Mouse (Mus musculus) embryonic facial prominence, embryonic 11.5 days (tissue): Measurements from ENCODE around the gene Sdk2. TPM values are rescaled to one million over a fixed set of nuclear protein-coding genes. Genes with fewer than 3 reads are reported as not detected.

Source experiments
- ATAC-seq: fragments of 200-750 bp; cut with Nextera tagmentation; replicated peaks from 2 replicates; pipeline ENCODE4 v1.8.0; 2017; ENCODE audit warnings: low read depth; ENCODE audit not compliant: insufficient number of reproducible peaks, low FRiP score, low TSS enrichment
- DNase-seq: peaks from one replicate; pipeline ENCODE4 v3.0.0-alpha.2; 2015; ENCODE audit warnings: low spot score
- H3K27ac ChIP-seq: fragments of 300-500 bp; sonication (generic); replicated peaks from 2 replicates; pipeline ENCODE4 v1.5.1; 2014; ENCODE audit warnings: mild to moderate bottlenecking, low read depth, low read length, control low read depth
- H3K27me3 ChIP-seq: fragments of 300-500 bp; sonication (generic); 2 replicates; pipeline ENCODE4 v1.6.1; 2014; ENCODE audit warnings: mild to moderate bottlenecking, low read length, moderate library complexity, mixed read lengths; ENCODE audit not compliant: control insufficient read depth, insufficient read depth
- H3K36me3 ChIP-seq: fragments of 300-500 bp; sonication (generic); replicated peaks from 2 replicates; pipeline ENCODE4 v1.6.1; 2014; ENCODE audit warnings: low read depth, mild to moderate bottlenecking, low read length, moderate library complexity, mixed read lengths; ENCODE audit not compliant: control insufficient read depth, insufficient read depth
- H3K4me1 ChIP-seq: fragments of 300-500 bp; sonication (generic); 2 replicates; pipeline ENCODE4 v1.6.1; 2014; ENCODE audit warnings: low read length, mixed read lengths; ENCODE audit not compliant: control insufficient read depth, insufficient read depth
- H3K4me2 ChIP-seq: fragments of 300-500 bp; sonication (generic); 2 replicates; pipeline ENCODE4 v1.6.1; 2014; ENCODE audit warnings: low read depth, mild to moderate bottlenecking, control low read depth, low read length, moderate library complexity
- H3K4me3 ChIP-seq: fragments of 300-500 bp; sonication (generic); 2 replicates; pipeline ENCODE4 v1.5.1; 2014; ENCODE audit warnings: low read depth, low read length, control low read depth
- H3K9ac ChIP-seq: fragments of 300-500 bp; sonication (generic); replicated peaks from 2 replicates; pipeline ENCODE4 v1.6.1; 2014; ENCODE audit warnings: mild to moderate bottlenecking, control low read depth, low read length
- H3K9me3 ChIP-seq: fragments of 300-500 bp; sonication (generic); replicated peaks from 2 replicates; pipeline ENCODE4 v1.6.1; 2016; ENCODE audit warnings: mild to moderate bottlenecking, low read length, inconsistent platforms, mixed read lengths; ENCODE audit not compliant: control insufficient read depth
- WGBS: fragments of 180-500 bp; shearing (Covaris S2); extraction: QIAGEN DNeasy Blood & Tissue Kit; methylation state at CpG from one replicate; pipeline ENCODE4 v1.1.7; 2014; 5-methylcytosine and 5-hydroxymethylcytosine counted together
- polyA plus RNA-seq: library from polyadenylated mRNA; unstranded; fragments of >200 nt; fragmentation: Nextera tagmentation; extraction: Ambion mirVana; gene quantifications from 2 replicates; pipeline ENCODE4 v1.2.1, GENCODE M21; 2014

Sdk2 gene
- polyA plus RNA-seq, 1 experiment from 2014 or later: 0.88 TPM

- ATAC-seq: no peak
- Histone ChIP-seq H3K4me1 (no peaks in the 10 kb centered on the region; the same call in 1 of the 2 replicates), H3K27ac (no peak overlapping the region), H3K9ac (no peak overlapping the region), H3K36me3 (no peaks in the 10 kb centered on the region), H3K9me3 (no peaks in the 10 kb centered on the region), H3K4me2 (no peak overlapping the region), H3K27me3 (no peaks in the 10 kb centered on the region), H3K4me3 (no peak overlapping the region)
- WGBS: 86% methylated on average over 13 of the region's 13 CpGs
- DNase-seq: no peak
These were observed 295.7 kb downstream of the Sdk2 start for GRCm38 (mm10) chr11:113771187-113771586.

- DNase-seq (no peak), ATAC-seq (no peak)
- no peak overlapping the region for H3K9ac ChIP-seq
- no peak overlapping the region for H3K4me2 ChIP-seq
- 76% methylated on average over 3 of the region's 3 CpGs for WGBS
- no peak overlapping the region for H3K4me3 ChIP-seq
- no peaks in the 10 kb centered on the region; the same call in 1 of the 2 replicates for H3K4me1 ChIP-seq
- H3K27me3 ChIP-seq: no peaks in the 10 kb centered on the region
- no peaks in the 10 kb centered on the region for H3K9me3 ChIP-seq
- H3K36me3 ChIP-seq: no peaks in the 10 kb centered on the region
- no peak overlapping the region for H3K27ac ChIP-seq
These were observed 298.5 kb downstream of the Sdk2 start for GRCm38 (mm10) chr11:113768356-113768755.

DNA sequence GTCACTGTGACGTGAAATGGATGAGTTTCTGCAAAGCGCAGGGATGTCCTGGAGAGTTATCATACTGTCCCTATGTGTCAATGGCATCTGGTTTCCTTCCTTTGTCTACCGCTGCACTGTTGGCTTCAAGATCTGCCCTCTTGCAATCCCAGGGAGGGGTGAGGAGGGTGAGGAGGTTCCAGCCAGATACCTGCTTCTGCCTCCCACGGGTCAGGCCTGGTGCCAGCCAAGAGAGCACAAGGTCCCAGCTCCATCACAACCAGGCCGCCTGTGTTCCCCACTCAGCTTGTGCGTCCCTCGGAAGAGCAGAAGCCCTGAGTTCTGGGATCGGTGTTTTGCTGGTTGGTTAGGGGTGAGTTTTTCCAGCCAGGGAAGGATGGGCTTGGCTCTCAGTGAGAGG lies 299.6 kb downstream of the Sdk2 start:
- H3K27me3 ChIP-seq: no peaks in the 10 kb centered on the region
- H3K4me1 ChIP-seq: no peaks in the 10 kb centered on the region; the same call in 1 of the 2 replicates
- no peak overlapping the region for H3K4me3 ChIP-seq
- no peak overlapping the region for H3K4me2 ChIP-seq
- DNase-seq (no peak), ATAC-seq (no peak)
- no peaks in the 10 kb centered on the region for H3K36me3 ChIP-seq
- WGBS: 70% methylated on average over 8 of the region's 8 CpGs
- no peaks in the 10 kb centered on the region for H3K9me3 ChIP-seq
- H3K27ac ChIP-seq: 0 out of 2 replicates have a peak overlapping the region, but pooled peaks have one; percentile 28
- no peak overlapping the region for H3K9ac ChIP-seq

DNA sequence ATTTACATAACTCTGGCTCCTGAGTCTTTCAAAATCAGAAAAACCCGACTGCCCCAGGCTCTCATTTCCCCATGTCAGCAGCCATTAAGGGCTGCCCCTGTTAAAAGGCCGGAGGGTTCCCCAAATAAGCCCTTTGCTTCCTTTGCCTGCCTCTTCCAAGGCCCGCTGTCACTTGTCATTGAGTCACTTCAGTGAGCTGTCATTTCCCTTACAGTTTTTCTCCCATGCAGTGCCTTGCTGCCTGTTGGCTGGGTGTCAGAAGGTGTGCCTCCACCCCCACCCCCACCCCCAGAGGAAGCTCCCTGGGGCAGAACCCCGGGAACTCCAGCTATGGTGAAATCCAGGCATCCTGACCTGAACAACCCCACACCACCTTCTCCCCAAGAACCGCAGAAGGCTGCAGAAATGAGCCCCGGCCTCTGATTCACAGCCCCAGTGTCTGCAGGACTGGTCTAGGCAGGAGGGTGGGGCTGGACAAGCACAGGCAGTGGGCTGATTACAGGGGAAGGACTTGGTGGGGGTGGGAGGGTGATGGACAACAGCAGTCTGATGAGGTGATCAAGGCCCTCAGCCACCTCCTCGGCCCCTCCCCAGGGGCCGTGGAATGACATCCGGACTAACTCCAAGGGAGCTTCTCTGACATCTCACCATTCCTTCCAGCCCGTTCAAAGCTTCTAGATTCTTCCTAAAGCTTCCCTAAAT lies 300.4 kb downstream of the Sdk2 start:
- H3K4me3 ChIP-seq: no peak overlapping the region
- ATAC-seq (no peak), DNase-seq (no peak)
- no peak overlapping the region for H3K9ac ChIP-seq
- H3K36me3 ChIP-seq: no peaks in the 10 kb centered on the region
- no peak overlapping the region for H3K4me2 ChIP-seq
- no peaks in the 10 kb centered on the region; the same call in 1 of the 2 replicates for H3K4me1 ChIP-seq
- H3K27ac ChIP-seq: no peak overlapping the region
- WGBS: 39% methylated on average over 10 of the region's 10 CpGs
- H3K27me3 ChIP-seq: no peaks in the 10 kb centered on the region
- H3K9me3 ChIP-seq: no peaks in the 10 kb centered on the region

GRCm38 (mm10) chr11:113764132-113764849 lies 302.6 kb downstream of the Sdk2 start:
- WGBS: 87% methylated on average over 6 of the region's 6 CpGs

DNA sequence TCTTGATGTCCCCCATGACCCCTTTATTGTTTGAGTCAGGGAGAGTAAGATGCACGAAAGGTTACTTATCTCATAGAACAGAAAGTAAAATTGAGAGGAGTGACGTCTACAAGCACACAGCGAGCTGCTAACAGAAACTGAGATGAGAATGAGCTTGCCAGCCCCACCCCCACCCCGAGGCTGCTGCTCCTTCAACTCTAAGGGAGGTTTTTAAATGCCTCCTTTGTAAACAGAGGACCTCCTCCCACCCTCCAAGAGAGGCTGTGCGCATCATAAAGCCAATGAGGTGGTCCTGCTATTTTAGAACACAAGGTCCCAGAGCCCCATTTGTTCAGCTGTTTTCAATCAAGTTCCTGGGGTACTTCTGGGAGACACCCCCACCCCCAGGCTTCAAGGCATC lies 303.4 kb downstream of the Sdk2 start:
- ATAC-seq: 0 out of 2 replicates have a peak, but pooled peaks have one; percentile 31
- Histone ChIP-seq H3K4me2 (no peak overlapping the region), H3K27ac (no peak overlapping the region), H3K4me3 (no peak overlapping the region), H3K4me1 (no peaks in the 10 kb centered on the region; the same call in 1 of the 2 replicates), H3K27me3 (no peaks in the 10 kb centered on the region), H3K9ac (no peak overlapping the region), H3K36me3 (no peaks in the 10 kb centered on the region), H3K9me3 (no peaks in the 10 kb centered on the region)
- 10% methylated on average over 5 of the region's 5 CpGs for WGBS
- DNase-seq: peak; percentile 81

More at GRCm38 (mm10) chr11:113764132-113764849, 302.6 kb downstream of the Sdk2 start:
- H3K36me3 ChIP-seq: no peaks in the 10 kb centered on the region
- H3K9ac ChIP-seq: no peak overlapping the region
- H3K9me3 ChIP-seq: no peaks in the 10 kb centered on the region
- no peak overlapping the region for H3K4me2 ChIP-seq
- no peak for ATAC-seq
- no peak overlapping the region for H3K4me3 ChIP-seq
- no peaks in the 10 kb centered on the region; the same call in 1 of the 2 replicates for H3K4me1 ChIP-seq
- H3K27me3 ChIP-seq: no peaks in the 10 kb centered on the region
- H3K27ac ChIP-seq: peak overlapping the region; percentile 65; the same call in 1 of the 2 replicates
- DNase-seq: no peak

DNA sequence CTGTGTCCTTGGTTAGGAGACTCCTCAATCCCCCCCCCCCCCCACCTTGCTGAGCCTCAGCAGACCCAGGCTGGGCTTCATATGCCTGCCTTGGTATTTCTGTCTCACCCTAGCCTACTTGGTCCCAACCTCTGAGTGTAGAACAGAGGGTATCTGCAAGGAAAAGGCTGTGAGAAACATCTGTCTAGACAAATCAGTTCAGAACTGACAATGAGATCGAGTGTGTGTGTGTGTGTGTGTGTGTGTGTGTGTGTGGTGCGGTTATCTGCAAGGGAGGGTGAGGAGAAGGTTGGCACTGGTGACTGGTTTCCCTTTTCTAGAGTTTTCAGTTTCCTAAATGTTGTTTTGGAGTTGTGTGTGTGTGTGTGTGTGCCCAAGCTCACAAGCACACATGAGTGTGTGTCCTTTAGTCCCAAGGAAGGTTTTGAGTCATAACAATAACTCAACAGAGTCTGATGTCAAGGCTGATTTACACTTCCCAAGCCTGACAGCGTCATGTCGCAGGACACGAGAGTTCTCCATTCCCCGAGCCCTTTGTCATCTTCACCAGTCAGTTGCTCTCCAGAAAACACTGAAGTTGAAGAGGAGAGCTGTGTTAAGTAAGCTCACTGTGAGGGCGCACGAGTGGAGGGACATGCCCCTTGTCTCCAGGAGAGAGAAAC lies 304.6 kb downstream of the Sdk2 start:
- Histone ChIP-seq H3K9me3 (no peaks in the 10 kb centered on the region), H3K36me3 (no peaks in the 10 kb centered on the region), H3K4me1 (no peaks in the 10 kb centered on the region; the same call in 1 of the 2 replicates), H3K27me3 (no peaks in the 10 kb centered on the region), H3K4me2 (no peak overlapping the region), H3K9ac (no peak overlapping the region), H3K27ac (no peak overlapping the region), H3K4me3 (no peak overlapping the region)
- DNase-seq (no peak), ATAC-seq (no peak)
- 79% methylated on average over 8 of the region's 8 CpGs for WGBS
